Mouse (Mus musculus) retina, adult 2 months (tissue): Measurements from ENCODE around the gene Stat5b.

Experiments
- DNase-seq: peaks from one replicate; pipeline ENCODE4 v3.0.0-alpha.2; 2012; ENCODE audit warnings: low read depth, low spot score

The Stat5b gene

GRCm38 (mm10) chr11:100843070-100843669, 7.4 kb downstream of the Stat5b start:
- DNase-seq, result no peak

DNA sequence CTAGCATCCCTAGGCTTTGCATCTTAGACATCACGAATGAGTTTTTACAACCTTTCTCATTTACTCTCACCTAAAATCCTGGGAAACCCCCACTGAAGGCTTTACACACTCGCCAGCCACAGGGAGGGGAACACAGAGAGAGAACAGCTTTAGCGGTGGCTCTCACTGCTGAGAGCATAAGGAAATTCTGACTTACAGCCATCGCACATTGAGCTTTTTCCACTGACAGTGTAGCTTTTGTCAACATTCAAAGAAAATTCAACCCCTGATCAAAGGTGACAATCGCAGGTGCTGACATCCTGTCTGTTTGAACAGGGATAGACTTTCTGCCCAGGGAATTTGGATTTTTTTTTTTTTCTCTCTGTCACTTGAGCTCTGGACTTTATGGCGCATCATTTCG, 8.5 kb downstream of the Stat5b start:
- DNase-seq, result no peak

GRCm38 (mm10) chr11:100840866-100841265, 9.7 kb downstream of the Stat5b start:
- no peak for DNase-seq

DNA sequence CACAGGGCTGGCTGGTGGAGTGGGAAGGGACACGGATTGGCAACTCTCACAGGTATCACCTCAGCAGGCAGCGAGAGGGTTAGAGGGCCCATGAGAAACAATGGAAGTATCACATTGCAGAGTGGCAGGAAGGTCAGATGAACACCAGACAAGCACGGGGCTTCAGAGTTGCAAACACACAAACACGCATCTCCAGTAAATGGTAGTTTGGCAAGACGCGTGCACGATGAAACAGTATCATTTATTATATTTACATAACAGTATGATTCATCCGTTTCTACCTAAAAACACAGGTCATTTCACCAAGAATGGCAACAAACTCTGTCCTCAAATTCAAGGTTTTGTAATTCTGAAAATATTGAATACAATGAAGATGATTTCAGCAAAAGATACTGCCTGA, 11.0 kb downstream of the Stat5b start:
- DNase-seq, result no peak

DNA sequence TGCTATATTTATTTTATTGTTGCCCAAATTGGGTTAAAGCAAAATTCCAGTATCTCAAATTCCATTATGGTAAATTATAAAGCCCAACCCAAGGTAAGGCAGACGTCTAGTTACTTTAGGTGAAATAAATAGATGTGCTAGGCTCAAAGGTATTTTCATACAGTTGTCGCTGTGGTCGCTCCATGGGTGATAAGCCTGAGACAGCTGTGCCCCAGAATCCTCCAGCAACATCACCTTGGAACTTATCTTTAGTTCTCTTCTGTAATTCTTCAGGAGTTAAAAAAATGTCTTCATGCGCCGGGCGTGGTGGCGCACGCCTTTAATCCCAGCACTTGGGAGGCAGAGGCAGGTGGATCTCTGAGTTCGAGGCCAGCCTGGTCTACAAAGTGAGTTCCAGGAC, 11.6 kb downstream of the Stat5b start:
- DNase-seq, result no peak

GRCm38 (mm10) chr11:100836923-100837702, 13.4 kb downstream of the Stat5b start:
- DNase-seq, result no peak

GRCm38 (mm10) chr11:100833466-100833865, 17.1 kb downstream of the Stat5b start:
- DNase-seq, result no peak

DNA sequence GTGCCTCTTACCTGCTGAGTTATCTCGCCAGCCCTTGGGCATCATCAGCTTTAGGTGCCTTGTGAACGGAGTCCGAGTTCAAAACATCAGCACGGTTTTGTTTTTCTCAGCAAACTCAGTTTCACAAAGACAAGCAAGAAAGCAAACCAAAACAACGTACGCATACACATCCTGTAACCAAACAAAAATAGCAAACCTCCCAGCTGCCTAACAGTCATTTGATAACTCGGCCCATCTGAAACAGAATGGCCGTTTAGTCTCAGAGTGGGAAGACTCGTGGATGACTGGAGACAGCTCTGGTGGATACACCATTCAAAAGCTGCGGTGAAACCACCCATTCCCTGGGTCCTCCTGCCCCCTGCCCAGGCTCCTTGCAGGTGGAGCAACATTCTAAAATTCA, 19.1 kb downstream of the Stat5b start:
- DNase-seq, result no peak

DNA sequence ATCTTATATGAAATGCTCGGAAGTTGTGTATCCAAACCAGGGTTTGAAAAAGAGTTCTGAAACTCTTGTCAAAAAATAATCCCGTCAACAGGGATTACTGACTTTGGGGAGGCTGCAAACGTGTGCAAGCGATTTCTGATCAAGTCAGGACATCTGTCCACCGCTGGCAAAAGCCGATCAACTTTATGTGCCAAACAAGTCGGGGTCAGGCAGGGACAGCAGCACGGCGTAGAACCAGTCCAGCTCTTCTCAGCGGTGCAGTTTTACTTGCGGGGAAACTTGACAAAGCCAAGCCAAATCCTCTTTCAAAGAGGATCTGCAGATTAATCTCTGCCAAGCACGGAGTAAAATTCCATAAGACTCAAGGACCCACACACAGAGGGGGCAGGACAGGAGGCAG, 20.8 kb downstream of the Stat5b start:
- no peak for DNase-seq

GRCm38 (mm10) chr11:100828676-100829151, 21.8 kb downstream of the Stat5b start:
- DNase-seq, result no peak

GRCm38 (mm10) chr11:100826161-100826866, 24.2 kb downstream of the Stat5b start:
- DNase-seq, result no peak

GRCm38 (mm10) chr11:100825451-100825850, 25.1 kb downstream of the Stat5b start:
- no peak for DNase-seq

DNA sequence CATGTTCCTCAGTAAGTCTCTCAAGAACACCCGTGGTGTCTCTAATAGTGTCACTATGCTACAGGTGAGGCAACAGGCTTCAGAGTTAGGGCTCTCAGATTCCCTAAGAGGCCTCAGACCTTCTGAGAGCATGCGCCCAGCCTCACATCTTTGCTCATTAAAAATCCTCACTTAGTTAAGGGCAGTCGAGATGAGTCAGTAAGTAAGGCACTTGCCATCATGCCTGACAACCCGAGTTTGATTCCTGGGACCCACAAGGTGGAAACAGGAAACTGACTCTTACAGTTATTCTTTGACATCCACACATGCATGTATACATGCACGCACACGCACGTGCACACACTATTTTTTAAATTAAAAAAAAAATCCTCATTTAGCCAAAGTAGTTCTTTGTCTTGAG, 26.0 kb downstream of the Stat5b start:
- DNase-seq, result no peak

GRCm38 (mm10) chr11:100823543-100824313, 26.8 kb downstream of the Stat5b start:
- no peak for DNase-seq

DNA sequence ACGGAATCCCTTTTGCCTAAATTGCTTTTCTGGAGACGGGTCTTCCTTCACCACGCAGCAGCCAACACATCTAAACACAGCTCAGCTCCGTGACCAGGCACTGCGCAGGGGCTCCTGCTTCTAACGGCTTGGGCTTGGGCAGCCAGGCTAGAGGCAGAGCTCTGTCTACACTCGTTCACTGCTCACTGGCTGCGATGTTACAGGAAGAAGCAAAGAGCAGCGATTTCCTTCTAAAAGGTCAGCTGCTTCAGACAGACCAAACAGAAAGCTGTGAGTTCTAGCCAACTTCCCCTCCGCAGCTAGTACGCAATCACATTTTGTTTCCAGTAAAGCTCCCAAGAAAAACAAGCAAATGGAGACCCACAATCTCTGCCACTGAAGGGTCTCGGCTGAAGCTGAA, 28.2 kb downstream of the Stat5b start:
- DNase-seq, result no peak

GRCm38 (mm10) chr11:100821605-100822220, 28.8 kb downstream of the Stat5b start:
- no peak for DNase-seq

DNA sequence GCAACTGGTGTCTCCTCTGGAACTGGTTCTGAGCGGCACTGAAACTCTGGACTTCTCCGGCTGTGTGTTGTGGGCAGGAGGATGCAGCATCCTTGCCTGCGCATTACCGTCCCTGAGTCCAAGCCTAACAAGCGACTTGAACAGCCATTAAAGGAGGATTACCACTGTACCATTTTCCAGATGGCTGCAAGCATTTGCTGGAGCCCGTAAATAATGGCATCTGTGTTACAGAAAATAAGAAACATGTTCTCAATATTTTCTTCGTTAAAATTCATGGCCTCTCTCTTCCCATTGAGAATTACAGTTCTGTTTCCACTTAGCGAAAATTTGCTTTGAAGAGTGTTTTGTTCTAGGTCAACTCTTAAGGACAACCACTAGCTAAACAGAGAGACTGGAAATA, 30.5 kb downstream of the Stat5b start:
- DNase-seq, result no peak

GRCm38 (mm10) chr11:100819626-100820025, 30.9 kb downstream of the Stat5b start:
- no peak for DNase-seq

- DNase-seq, result no peak
Observed at GRCm38 (mm10) chr11:100819048-100819447, 31.5 kb downstream of the Stat5b start.

DNA sequence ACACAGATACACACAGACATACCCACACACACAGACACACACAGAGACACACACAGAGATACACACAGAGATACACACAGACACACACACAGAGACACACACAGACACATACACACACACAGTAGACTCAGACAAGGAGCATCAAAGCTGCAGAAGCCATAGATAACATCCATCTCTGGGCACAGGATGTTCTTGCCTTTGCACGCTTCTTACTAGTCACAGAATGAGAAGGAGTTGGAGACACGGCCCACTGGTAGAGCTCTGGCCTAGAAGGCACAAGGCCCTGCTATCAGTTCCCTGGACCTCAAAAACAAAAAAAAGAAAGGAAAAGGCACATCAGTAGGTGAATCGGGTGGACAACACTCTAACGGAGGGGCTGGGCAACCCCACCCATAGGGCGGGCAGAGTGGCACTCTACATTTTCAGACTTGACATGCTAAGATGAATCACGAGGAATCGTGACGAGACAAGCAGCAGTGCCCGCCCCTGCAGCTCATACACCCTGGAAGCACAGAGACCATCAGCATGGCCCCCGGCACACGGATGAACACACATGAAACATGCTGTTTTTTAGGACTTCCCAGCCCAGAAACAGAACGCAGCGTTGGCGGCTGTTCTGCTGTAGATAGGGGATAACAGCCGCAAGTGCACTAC, 32.0 kb downstream of the Stat5b start:
- DNase-seq, result no peak

DNA sequence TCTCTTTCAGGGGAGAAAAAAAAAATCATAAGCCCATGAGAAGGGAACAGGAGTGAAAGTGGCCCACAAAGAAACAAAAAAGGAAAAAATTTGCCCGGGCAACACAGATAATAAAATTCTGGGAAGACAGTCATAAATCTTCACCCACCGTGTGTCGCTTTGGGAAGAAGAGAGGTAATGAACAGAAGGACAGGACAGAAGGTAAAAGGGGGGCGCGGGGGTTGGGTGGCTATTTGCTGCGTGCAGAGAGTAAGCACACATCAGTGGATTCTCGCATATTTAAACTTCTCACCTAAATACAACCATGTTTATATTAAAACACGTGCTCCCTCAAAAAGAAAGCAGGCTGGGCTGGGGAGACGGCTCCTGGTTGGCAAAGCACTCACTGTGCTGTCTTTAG, 33.2 kb downstream of the Stat5b start:
- DNase-seq, result no peak
